Mouse (Mus musculus): ENCODE results near the gene Pecam1.

GRCm38 (mm10) chr11:106677331-106677730 is 73.1 kb downstream of the Pecam1 start:
- no peak for TF ChIP-seq CTCF (IDR thresholded peaks at IDR 0.05; ENCODE audit: low read depth, low read length)
- TF ChIP-seq TAL1 (conservative IDR thresholded peaks at IDR 0.05; ENCODE audit: low read depth, low read length), result no peak
- no peak for TF ChIP-seq GATA1 (IDR thresholded peaks at IDR 0.05; ENCODE audit: borderline replicate concordance, low read length)
- no peak for TF ChIP-seq GATA2 (IDR thresholded peaks at IDR 0.05; ENCODE audit: borderline replicate concordance, low read depth, low read length)

Measured in G1E (cell line).